Mouse (Mus musculus) brain, embryonic 14.5 days (tissue): ENCODE results near the gene Fanca.

Experiments used
- CTCF ChIP-seq: fragments of 200-500 bp; IDR thresholded peaks from 2 replicates; pipeline ENCODE4 v1.5.1; 2012; ENCODE audit warnings: inconsistent platforms, mild to moderate bottlenecking, moderate library complexity, borderline replicate concordance; ENCODE audit not compliant: insufficient read depth, insufficient read length; ENCODE audit errors: extremely low read depth
- POLR2A ChIP-seq: fragments of 200-500 bp; IDR thresholded peaks from 2 replicates; pipeline ENCODE4 v1.6.1; 2012; ENCODE audit warnings: mild to moderate bottlenecking, inconsistent platforms, borderline replicate concordance; ENCODE audit not compliant: poor library complexity, insufficient read depth, insufficient read length, severe bottlenecking; ENCODE audit errors: extremely low read depth

DNA sequence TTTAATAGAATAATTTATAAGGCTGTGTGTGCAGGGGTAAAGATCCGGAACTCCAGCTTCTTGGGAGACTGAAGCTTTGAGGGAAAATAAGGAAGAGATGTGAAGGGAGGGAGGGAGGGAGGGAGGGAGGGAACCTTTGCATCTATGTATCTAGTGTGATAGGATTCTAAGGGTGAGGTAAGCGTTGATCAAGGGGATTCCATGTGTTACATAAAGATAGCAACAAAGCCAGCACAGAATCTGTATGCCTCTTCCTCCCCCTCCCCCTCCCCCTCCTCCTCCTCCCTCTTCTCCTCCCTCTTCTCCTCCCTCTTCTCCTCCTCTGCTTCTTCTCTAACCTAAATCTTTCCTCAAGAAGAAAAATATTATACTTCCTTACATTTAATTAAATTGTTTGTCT lies 28.9 kb upstream of the Fanca start:
- TF ChIP-seq CTCF (no peak), POLR2A (no peak)
